Mouse (Mus musculus) intestine, embryonic 14.5 days (tissue): ENCODE measurements around the gene Hoxc8. TPM values are rescaled to one million over a fixed set of nuclear protein-coding genes. Genes with fewer than 3 reads are reported as not detected.

ENCODE experiments used
- ATAC-seq: fragments of 200-750 bp; cut with Nextera tagmentation; replicated peaks from 2 replicates; pipeline ENCODE4 v1.8.0; 2017; ENCODE audit warnings: low read depth, moderate number of reproducible peaks, moderate TSS enrichment, moderate library complexity; ENCODE audit not compliant: low FRiP score, low TSS enrichment
- DNase-seq: peaks from one replicate; pipeline ENCODE4 v3.0.0-alpha.2; 2018; ENCODE audit warnings: low spot score
- H3K27ac ChIP-seq: fragments of 300-500 bp; sonication (generic); 2 replicates; pipeline ENCODE4 v1.5.1; 2014; ENCODE audit warnings: low read depth, mild to moderate bottlenecking, control low read depth
- H3K27me3 ChIP-seq: fragments of 300-500 bp; sonication (generic); replicated peaks from 2 replicates; pipeline ENCODE4 v1.6.1; 2014; ENCODE audit warnings: low read length, control low read depth; ENCODE audit not compliant: control insufficient read depth, insufficient read depth
- H3K36me3 ChIP-seq: fragments of 300-500 bp; sonication (generic); 2 replicates; pipeline ENCODE4 v1.6.1; 2014; ENCODE audit warnings: low read length, control low read depth; ENCODE audit not compliant: control insufficient read depth, insufficient read depth
- H3K4me1 ChIP-seq: fragments of 300-500 bp; sonication (generic); replicated peaks from 2 replicates; pipeline ENCODE4 v1.6.1; 2014; ENCODE audit warnings: low read length, control low read depth, mixed read lengths; ENCODE audit not compliant: control insufficient read depth, insufficient read depth
- H3K4me2 ChIP-seq: fragments of 300-500 bp; sonication (generic); 2 replicates; pipeline ENCODE4 v1.6.1; 2014; ENCODE audit warnings: low read length
- H3K4me3 ChIP-seq: fragments of 300-500 bp; sonication (generic); 2 replicates; pipeline ENCODE4 v1.5.1; 2014; ENCODE audit warnings: low read depth, low read length, control low read depth, mixed read lengths
- H3K9ac ChIP-seq: fragments of 300-500 bp; sonication (generic); 2 replicates; pipeline ENCODE4 v1.6.1; 2014; ENCODE audit warnings: mild to moderate bottlenecking, low read length
- H3K9me3 ChIP-seq: fragments of 300-500 bp; sonication (generic); 2 replicates; pipeline ENCODE4 v1.6.1; 2016; ENCODE audit warnings: low read length, control low read depth; ENCODE audit not compliant: control insufficient read depth
- WGBS: fragments of 180-500 bp; shearing (Covaris S2); extraction: QIAGEN DNeasy Blood & Tissue Kit; methylation state at CpG from one replicate; pipeline ENCODE4 v1.1.7; 2014; 5-methylcytosine and 5-hydroxymethylcytosine counted together
- polyA plus RNA-seq: library from polyadenylated mRNA; unstranded; fragments of >200 nt; fragmentation: Nextera tagmentation; extraction: Ambion mirVana; gene quantifications from 2 replicates; pipeline ENCODE4 v1.2.1, GENCODE M21; 2014

The Hoxc8 gene
- polyA plus RNA-seq, 1 experiment from 2014 or later, result 9.5 TPM

GRCm38 (mm10) chr15:103027266-103028235 lies 37.1 kb downstream of the Hoxc8 start:
- peak overlapping the region; percentile 18 for H3K4me2 ChIP-seq
- DNase-seq, result no peak
- no peak overlapping the region for H3K9ac ChIP-seq
- H3K36me3 ChIP-seq, result no peaks in the 10 kb centered on the region
- no peaks in the 10 kb centered on the region for H3K9me3 ChIP-seq
- peaks cover 83% of the 10 kb centered on the region for H3K27me3 ChIP-seq
- ATAC-seq, result no peak
- no peak overlapping the region for H3K4me3 ChIP-seq
- H3K27ac ChIP-seq, result no peak overlapping the region
- H3K4me1 ChIP-seq, result peaks cover 7% of the 10 kb centered on the region
- WGBS, result 22% methylated on average over 43 of the region's 43 CpGs

GRCm38 (mm10) chr15:103028916-103029512 lies 38.6 kb downstream of the Hoxc8 start:
- Histone ChIP-seq H3K4me2 (no peak overlapping the region), H3K9ac (no peak overlapping the region), H3K36me3 (no peaks in the 10 kb centered on the region), H3K4me1 (peaks cover 15% of the 10 kb centered on the region), H3K27ac (no peak overlapping the region), H3K27me3 (peaks cover 77% of the 10 kb centered on the region), H3K9me3 (no peaks in the 10 kb centered on the region), H3K4me3 (no peak overlapping the region)
- DNase-seq (no peak), ATAC-seq (no peak)
- WGBS, result 61% methylated on average over 9 of the region's 9 CpGs

GRCm38 (mm10) chr15:103030142-103030541 lies 39.7 kb downstream of the Hoxc8 start:
- Histone ChIP-seq H3K4me3 (no peak overlapping the region), H3K9me3 (no peaks in the 10 kb centered on the region), H3K27ac (no peak overlapping the region), H3K27me3 (peaks cover 71% of the 10 kb centered on the region), H3K4me1 (peaks cover 20% of the 10 kb centered on the region), H3K4me2 (no peak overlapping the region), H3K36me3 (no peaks in the 10 kb centered on the region), H3K9ac (no peak overlapping the region)
- ATAC-seq (no peak), DNase-seq (no peak)
- WGBS, result 48% methylated on average over 8 of the region's 8 CpGs

- Histone ChIP-seq H3K4me1 (peaks cover 27% of the 10 kb centered on the region), H3K4me3 (no peak overlapping the region), H3K27me3 (peaks cover 56% of the 10 kb centered on the region), H3K36me3 (no peaks in the 10 kb centered on the region), H3K9me3 (no peaks in the 10 kb centered on the region), H3K27ac (no peak overlapping the region), H3K9ac (no peak overlapping the region), H3K4me2 (peak overlapping the region; percentile 39)
- DNase-seq (no peak), ATAC-seq (no peak)
- 0% methylated on average over 2 of the region's 3 CpGs for WGBS
Measured at GRCm38 (mm10) chr15:103032167-103032566, 41.8 kb downstream of the Hoxc8 start.

- Histone ChIP-seq H3K36me3 (no peaks in the 10 kb centered on the region), H3K9me3 (no peaks in the 10 kb centered on the region), H3K27ac (0 out of 2 replicates have a peak overlapping the region, but pooled peaks have one; percentile 27), H3K4me3 (no peak overlapping the region), H3K27me3 (peaks cover 58% of the 10 kb centered on the region), H3K9ac (no peak overlapping the region), H3K4me2 (peak overlapping the region; percentile 39), H3K4me1 (peaks cover 27% of the 10 kb centered on the region)
- 2% methylated on average over 26 of the region's 26 CpGs for WGBS
- DNase-seq (no peak), ATAC-seq (no peak; the same call in 1 of the 2 replicates)
Measured at GRCm38 (mm10) chr15:103032646-103033575, 42.5 kb downstream of the Hoxc8 start.

DNA sequence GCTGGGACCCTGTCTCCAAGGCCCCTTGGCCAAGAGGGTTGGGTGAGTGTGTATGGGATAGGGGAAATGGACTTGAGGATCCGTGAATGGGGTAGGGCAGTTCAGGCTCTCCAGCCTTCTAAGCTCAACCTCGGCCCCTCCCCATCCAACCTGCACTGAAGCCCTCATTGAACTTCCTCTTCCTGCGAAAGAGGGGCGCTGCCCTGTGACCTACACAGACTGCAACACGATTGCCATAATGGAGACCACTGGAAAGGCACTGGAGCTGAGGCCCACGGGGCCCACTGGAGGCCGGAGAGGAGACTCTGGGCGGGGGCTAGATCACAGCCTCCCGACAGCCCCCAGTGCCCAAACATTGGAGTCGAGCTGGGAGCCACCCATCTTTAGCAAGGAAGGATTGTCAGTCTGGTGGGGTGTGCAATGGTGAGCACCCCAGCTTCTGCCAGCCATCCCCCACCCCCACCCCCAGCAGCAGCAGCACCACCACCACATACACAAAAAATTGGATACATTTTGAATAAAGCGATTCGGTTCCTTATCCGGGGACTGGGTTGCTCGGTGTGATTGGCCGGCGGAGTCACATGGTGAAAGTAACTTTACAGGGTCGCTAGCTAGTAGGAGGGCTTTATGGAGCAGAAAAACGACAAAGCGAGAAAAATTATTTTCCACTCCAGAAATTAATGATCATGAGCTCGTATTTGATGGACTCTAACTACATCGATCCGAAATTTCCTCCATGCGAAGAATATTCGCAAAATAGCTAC lies 43.8 kb downstream of the Hoxc8 start:
- peak; percentile 63; the same call in 1 of the 2 replicates for ATAC-seq

DNA sequence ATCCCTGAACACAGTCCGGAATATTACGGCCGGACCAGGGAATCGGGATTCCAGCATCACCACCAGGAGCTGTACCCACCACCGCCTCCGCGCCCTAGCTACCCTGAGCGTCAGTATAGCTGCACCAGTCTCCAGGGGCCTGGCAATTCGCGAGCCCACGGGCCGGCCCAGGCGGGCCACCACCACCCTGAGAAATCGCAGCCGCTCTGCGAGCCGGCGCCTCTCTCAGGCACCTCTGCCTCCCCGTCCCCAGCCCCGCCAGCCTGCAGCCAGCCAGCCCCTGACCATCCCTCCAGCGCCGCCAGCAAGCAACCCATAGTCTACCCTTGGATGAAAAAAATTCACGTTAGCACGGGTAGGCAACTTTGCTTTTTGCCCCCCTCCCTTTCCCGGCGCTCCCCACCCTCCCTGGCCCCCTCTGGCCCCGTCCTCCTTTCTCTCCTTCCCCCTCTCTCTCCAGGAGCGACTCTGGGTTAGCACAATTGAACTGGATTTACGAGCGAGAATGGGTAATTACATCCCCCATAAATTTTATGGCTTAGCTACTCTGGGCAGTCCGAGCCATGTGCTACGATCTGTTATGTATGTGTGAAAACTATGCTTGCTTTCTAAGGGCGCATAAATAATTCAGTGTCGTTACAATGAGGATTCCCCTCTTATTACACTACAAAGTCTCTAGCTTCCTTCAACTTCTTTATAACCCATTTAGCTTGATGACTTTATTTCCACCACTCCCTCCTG lies 44.6 kb downstream of the Hoxc8 start:
- H3K4me1 ChIP-seq, result peaks cover 38% of the 10 kb centered on the region
- peak overlapping the region; percentile 72 for H3K9ac ChIP-seq
- H3K27ac ChIP-seq, result peak overlapping the region; percentile 82
- peaks cover 50% of the 10 kb centered on the region for H3K27me3 ChIP-seq
- no peaks in the 10 kb centered on the region for H3K36me3 ChIP-seq
- under 1% methylated on average over 34 of the region's 34 CpGs for WGBS
- DNase-seq (no peak), ATAC-seq (peak; percentile 25; the same call in 1 of the 2 replicates)
- H3K4me3 ChIP-seq, result peak overlapping the region; percentile 45
- H3K9me3 ChIP-seq, result no peaks in the 10 kb centered on the region
- peak overlapping the region; percentile 64 for H3K4me2 ChIP-seq

More for the DNA sequence above, 43.8 kb downstream of the Hoxc8 start:
- no peak for DNase-seq
- WGBS, result 2% methylated on average over 24 of the region's 24 CpGs
- H3K4me2 ChIP-seq, result peak overlapping the region; percentile 64
- peak overlapping the region; percentile 45 for H3K4me3 ChIP-seq
- peak overlapping the region; percentile 72 for H3K9ac ChIP-seq
- peaks cover 34% of the 10 kb centered on the region for H3K4me1 ChIP-seq
- H3K27me3 ChIP-seq, result peaks cover 54% of the 10 kb centered on the region
- H3K36me3 ChIP-seq, result no peaks in the 10 kb centered on the region
- H3K9me3 ChIP-seq, result no peaks in the 10 kb centered on the region
- peak overlapping the region; percentile 82 for H3K27ac ChIP-seq
